Mouse (Mus musculus) gastrocnemius, postnatal 10 days (tissue): ENCODE measurements around the gene D630045J12Rik. TPM values are rescaled to one million over a fixed set of nuclear protein-coding genes. Genes with fewer than 3 reads are reported as not detected.

Experiments used
- DNase-seq: peaks from one replicate; pipeline ENCODE4 v3.0.0; 2021; ENCODE audit warnings: mixed read lengths
- total RNA-seq, 2 experiments: library from RNA; stranded (reverse); gene quantifications; 2 replicates each; pipeline ENCODE4 v1.2.3; 2021

D630045J12Rik gene
- total RNA-seq, 2 experiments from 2014 or later, result 1.6 to 3.0 TPM

DNA sequence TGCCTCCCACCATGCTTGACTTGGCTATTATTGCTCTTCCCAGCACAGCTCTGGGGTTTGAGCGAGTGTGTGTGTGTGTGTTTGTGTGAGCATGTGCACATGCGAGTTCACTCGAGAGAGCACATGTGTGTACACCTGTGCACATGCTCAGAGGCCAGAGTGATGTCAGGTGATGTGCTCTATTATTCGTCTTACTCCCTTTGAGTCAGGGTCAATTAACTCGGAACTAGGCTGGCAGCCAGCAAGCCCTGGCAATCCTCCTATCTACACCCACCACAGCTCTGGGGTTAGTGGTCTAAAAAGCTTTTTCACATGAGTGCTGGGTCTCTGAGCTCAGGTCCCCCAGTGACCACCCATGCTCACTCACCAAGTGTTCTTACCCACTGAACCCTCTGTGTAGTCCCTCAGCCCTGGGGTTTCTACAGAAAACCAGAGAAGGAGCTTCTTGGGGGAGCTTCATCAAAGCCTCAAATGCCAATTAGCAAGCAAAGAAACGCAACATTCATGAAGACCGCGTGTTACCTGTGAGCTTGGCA, 11.4 kb downstream of the D630045J12Rik start:
- no peak for DNase-seq

DNA sequence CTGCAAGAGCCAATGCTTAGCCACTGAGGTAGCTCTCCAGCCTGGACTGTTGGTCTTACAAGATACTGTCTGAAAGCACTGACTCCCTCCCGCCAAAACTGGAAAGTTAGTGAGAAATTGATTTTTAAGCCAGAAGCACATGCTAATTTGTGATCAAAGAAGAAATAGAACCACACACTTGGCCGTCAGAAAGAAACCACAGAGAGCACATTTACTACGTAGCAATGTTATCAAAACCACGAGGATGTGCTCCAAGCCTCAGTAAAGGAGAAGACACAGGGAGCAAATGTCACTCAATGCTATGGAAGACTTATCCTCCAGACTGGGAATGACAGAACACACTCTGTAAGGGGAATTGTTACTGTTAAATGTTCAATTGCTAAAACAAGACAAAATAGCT, 12.3 kb downstream of the D630045J12Rik start:
- no peak for DNase-seq

DNA sequence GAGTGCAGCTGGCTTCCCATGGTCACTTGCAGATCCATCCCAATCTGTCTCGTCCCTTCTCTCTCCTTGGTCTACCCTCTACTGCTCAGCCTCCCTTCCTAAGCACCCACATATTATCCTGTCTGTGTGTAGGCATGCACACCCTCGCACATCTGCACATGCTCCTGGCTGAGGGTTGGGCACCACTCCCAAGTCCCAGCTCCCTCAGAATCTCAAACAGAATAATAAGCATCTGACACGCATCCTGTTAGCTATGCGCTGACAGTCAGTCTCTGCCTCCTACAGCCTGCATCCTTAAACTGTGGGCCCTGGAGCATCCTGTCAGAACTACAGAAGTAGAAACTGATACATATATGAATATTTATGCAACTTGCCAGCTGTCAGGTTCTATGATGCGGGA, 13.2 kb downstream of the D630045J12Rik start:
- DNase-seq, result no peak

DNA sequence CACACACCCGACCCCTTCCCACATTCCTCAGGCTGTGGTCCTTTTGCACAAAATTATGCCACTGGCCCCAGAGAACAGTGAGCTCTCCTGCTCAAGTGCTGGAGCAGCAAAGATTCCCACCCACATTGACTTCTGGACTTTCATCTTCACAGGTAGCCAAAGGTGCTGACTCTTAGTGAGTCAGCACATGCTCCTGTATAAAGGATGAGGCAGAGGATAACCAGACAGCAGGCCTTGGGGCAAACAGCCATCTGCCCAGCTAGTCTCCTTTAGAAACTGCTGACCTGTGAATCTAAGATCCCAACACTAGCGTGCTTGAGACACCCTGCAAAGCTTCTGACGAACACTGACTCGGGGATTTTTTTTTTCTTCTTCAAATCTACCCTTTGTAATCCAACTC, 15.4 kb downstream of the D630045J12Rik start:
- DNase-seq, result no peak

DNA sequence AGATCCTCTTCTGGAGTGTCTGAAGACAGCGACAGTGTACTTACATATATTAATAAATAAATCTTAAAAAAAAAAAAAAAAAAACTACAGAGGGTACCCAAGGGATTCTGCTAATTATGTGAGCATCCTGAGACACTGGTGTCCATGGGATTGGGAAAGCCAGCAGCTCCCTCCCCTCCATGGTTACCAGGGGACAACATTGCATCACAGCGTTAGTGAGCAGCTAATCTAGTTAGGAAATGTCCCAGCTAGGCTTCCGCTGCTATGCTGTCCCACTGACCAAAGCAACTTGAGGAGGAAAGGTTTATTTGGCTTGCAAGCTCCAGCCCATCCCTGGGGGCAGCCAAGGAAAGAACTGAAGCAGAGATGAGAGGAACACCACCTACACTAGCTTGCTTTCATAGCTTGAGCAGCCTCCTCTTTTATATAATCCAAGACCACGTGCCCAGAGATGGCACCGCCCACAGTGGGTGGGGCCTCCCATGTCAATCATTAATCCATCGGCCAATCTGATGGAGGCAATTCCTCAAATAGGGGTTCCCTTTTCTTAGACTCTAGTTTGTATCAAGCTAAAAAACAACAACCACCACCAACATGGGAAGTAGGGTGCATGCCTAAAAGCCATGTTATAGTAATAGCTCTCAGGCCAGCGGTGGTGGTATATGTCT, 17.7 kb downstream of the D630045J12Rik start:
- no peak for DNase-seq

DNA sequence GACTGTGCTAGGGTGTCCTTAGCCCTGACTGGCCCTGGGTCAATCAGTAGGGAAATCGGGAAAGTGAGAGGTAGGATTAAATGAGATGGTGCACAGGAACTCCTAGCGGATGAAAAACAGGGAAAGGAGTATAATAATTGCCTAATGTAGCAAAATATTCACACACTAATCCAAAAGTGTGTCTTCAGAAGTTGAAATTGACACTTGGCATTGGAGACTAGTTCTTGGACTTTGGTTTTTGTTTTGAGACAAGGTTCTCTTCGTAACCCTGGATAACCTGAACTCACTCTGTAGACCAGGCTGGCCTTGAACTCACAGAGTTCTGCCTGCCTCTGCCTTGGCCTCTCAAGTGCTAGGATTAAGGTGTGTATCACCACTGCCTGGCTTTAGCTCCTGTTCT, 20.0 kb downstream of the D630045J12Rik start:
- DNase-seq, result no peak

DNA sequence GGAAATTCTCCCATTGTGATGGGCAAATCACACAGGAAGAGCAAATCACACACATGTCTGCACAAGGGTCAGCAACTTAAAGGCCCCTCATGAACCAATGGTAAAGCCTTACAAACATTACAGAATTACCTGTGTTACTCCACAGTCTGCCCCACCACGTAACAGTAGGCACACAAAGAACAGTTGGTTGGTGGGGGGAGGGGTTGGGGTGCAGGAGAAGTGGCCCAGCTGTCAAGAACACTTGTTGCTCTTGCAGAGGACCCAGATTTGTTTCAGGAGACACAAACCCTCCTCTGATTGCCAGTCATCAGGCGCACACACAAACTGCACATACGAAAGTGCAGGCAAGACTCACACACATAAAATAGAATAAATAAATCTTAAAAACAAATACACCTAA, 20.9 kb downstream of the D630045J12Rik start:
- DNase-seq, result no peak

DNA sequence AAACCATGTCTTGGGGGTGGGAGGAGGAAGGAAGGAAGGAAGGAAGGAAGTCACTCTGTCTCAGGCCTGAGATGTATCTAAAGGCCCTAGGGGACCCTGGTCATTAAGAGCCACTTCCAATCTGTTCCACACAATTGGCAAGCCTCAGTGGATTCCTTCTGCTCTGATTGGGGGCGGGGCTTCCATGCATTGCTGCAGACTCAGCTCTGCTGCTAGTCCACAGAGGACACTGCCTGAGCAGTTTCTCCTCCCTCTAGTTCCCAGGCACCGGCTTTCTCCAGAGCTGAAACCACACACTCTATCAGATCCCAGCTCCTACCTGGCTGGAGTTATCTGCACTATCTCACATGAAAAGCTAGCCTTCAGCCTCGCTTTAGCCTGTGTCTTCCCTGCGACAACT, 21.8 kb downstream of the D630045J12Rik start:
- DNase-seq, result no peak

DNA sequence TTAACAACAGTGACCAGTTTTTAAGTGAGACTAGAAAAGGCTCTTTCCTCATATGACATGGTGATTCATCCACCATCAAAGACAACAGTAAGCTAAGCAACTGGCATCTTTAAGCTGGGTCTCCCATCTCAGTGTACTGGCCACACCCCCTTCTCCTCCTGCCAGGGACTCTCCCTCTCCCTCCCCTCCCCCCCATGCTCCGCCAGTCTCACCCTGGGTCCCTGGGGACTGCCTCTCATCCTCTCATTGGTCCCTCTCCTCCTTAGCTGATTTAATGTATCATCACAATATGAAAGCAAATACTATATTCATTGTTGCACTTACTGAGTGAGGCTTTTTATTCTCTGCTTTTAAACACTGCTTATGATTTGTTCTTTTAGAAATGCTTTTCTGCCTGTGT, 29.7 kb downstream of the D630045J12Rik start:
- no peak for DNase-seq

DNA sequence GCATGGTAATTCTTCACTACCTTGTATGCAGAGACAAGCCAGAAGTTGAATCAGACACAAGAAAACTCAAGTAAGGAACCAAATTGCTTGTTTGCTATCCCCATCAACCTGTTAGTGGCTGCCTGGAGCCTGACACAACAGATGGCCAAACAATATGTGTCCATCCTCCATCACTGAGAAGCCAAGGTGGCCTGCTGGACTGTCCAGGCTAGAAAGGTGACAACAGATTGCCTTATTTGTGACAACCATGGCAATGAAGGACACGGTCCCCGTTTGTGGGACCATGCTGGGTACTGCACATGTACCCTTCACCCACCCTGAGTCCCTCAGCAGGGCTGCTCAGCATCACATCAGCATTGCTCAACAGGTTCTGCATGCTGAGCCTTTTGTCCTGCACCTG, 34.5 kb downstream of the D630045J12Rik start:
- no peak for DNase-seq

DNA sequence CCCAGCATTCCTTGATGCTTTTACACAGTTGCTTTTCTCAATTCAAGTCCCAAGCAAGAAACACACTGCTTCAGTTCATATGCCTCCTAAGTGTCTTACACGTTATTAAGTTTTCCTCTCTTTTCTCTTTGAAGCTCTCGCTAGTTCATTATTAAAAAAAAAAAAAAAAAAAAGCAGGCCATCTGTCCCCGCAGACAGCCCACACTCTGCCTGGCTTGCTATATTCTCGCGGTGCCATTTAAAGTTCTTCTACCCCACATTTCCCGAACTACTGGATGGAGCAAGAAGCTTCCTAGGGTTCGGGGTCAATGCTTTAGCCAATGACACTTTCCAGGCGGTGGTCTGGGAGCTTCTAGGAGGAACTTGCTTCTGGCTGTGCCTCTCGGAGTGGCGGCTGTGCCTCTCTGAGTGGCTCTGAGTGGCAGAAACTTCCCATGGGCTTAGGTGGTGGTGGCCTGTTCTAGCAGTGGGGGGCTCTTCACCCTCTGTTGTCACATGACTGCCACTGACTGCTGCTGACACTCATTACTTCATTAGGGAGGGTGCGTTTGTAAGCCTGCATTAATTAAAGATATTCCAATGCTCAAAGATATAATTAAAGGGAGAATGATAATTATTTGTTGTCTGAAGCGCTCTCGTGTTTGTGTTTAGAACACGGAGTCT, 38.2 kb downstream of the D630045J12Rik start:
- DNase-seq, result no peak

DNA sequence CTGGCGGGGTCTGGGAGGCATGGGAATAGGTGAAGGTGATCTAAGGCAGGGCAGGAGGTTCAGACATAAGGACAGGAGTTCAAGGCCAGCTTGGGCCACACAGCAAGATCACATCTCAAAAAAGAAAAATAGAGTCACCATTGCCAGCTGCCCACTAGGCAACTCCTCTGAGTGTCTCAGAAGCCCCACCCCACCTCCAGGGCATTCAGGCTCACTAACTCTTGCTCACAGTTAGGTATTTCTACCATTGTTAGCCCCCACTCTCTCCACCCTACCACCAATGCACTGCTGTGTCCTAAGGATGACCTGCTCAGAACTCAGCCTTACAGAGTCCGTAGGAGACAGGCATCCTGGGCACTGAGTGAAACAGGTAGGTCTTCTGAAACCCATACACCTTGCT, 46.2 kb downstream of the D630045J12Rik start:
- no peak for DNase-seq

DNA sequence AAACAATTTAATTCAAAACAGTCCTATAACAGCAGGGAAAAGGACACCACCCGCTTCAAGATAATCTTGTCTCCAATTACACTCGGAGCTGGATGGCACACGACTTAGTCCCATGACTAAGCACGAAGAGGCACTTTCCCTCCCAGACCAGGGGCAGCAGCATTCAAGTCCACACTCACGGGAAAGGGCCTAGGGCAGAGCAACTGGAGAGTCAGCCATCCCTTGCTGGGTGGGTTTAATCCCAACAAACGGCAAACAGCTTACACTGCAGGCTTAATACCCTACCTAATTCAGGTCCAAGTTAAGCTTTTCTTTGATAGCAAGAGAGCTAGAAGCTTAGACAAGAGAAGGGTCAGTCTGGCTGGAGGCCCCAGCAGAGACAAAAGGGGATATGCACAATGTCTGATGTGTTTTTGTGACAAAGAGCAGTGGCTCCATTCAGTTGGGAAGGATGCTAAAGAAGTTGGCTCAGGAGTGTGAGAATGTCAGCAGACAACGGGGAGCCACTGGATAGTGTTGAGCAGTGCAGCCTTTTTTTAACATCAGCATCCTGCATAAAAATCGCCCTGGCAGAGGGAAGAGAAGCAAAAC, 46.8 kb downstream of the D630045J12Rik start:
- DNase-seq, result no peak

DNA sequence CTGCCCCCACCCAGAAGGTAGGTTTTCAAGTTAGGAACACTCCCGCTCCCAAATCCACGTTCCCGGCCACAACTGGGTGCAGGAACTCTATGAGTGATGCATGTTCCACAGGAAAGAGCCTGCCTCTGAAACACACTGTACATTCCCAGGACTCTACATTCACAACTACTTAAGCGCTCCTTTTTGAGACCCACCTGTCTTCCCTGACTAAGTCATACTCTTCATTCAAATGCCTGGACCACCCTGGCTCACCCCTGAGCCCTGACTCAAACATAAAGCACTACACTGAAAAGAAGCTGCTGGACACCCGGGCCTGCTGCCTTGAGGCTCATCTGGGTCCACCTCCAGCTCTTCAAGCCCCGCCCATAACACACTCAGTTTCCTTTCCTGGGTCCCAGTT, 48.4 kb downstream of the D630045J12Rik start:
- no peak for DNase-seq

DNA sequence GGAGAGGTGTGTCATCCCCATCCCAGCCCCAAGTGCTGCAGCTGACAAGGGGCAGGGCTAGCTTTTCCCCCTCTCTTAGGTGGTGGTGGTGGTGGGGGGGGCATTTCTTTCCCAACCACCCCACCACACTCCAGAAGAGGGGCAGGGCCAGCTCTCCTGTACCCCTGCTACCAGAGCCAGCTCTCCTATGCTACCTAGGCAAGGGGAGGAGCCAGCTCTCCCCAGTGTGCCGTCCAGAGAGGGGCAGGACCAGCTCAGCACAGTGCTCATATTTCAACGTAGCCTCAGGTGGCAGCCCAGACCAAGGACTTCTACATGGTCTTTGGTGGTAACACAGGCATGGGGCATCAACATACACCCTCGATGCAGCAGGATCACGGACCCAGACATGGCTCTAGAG, 50.0 kb downstream of the D630045J12Rik start:
- DNase-seq, result no peak

DNA sequence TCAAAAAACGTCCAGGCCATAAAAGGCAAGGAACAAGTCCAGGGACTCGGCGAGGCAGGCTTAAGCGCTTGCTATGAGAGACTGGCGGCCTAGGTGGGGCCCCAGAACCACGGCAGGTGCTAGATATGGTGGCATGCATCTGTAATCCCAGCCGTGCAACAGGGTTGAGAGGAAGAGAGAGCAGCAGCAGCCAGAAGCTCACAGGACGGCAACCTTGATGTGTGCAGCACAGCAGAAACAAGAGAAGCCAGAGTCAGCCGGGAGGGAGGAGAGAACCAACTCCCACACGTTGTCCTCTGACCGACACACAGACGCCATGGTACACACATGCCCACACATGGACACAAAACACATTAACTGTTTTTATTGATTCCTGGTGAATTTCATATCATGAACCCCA, 51.0 kb downstream of the D630045J12Rik start:
- no peak for DNase-seq

DNA sequence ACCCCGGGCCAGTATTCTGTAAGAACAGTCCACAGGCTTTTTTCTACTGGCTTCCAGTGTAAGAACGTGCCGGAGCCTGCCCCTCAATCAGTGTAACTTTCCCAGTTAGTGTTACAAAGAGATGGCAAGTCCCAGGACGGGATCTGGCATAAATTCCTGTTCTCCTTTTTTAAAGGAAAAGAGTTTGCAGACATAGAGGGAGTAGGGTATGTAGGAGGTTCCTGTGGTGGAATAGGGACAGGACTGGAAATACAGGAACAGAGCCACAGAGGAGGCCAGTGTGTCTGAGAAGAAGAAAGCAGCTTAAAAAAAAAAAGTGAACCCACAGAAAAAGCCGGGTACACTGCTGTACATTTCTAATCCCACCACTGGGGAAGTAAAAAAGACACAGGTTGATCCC, 52.3 kb downstream of the D630045J12Rik start:
- DNase-seq, result no peak

DNA sequence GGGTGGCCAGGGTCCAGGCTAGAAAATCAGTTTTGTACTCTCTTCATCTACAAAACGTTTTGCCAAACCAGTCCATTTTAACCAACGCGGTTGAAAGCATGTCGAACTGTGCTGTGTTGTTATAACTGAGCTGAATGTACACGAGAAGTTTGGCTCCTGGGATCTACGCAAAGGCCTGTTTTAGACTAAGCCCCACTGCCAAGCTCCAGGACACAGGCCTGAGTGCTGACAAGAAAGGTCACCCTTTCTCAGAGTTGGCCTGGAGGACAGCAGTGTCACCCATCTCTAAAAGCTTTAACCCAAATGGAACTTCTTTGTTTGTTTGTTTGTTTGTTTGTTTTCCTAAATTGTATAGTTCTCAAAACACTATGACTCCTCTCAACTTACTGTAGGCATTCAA, 54.2 kb downstream of the D630045J12Rik start:
- DNase-seq, result no peak

DNA sequence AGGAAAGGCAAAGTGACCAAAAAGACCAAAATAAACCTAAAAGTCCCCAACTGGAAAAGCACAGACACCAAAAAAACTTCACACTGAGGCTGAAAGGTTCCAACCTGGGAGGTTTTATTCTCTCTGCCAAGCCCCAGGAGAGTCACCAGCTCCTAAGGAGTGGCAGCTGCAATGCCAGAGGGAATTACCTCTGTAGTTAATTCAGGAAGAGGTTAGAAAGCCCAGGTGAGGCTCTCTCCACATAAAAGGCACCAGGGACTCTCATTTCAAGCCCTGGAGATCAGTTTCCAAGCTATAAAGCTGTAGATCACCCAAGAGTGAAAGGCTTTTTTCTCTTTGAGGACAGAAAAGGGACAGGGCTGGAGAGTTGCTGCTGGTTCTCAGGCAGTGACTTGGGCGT, 55.1 kb downstream of the D630045J12Rik start:
- DNase-seq, result no peak

DNA sequence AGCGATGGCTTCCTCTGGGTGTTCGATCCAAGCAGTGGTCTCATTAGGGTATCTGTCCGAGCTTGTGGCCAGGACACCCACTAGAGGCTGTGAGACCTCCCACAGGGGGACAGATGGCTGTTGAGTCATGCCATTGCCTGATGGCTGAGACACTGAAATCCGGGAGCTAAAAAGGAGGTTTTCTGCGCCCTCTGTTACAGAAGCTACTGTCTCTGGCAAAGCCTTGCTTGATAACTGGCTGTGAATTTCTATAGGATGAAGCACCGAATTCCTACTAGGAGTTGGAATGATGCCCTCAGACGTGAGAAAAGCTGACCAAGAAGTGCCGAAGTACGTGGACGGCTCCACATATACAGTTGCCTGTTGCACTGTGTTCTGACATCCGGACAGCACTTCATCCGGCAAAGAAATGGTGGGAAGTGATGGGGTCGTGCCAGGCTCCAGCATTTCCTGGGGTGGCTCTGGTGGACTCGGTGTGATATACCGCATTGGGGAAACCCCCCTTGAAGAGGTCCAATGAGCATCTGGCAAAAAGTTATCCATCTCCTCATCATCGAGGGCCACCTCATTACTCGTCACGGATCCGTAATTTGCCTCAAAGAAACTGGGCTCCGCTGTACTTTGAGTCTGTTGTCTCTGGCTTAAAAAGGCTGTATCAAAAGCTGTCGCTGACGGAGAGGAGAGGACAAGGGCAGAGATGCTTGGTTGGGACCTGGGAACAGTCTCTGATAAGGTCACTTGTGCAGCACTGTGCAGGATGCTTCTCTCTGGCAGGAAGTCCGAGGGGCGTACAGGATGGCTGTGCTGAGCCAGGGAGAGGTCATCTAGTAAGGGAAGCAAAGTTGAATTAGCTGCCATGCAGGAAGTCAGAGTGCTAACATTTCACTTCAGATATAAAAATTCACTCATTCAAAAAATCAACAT, 57.3 kb downstream of the D630045J12Rik start:
- no peak for DNase-seq

DNA sequence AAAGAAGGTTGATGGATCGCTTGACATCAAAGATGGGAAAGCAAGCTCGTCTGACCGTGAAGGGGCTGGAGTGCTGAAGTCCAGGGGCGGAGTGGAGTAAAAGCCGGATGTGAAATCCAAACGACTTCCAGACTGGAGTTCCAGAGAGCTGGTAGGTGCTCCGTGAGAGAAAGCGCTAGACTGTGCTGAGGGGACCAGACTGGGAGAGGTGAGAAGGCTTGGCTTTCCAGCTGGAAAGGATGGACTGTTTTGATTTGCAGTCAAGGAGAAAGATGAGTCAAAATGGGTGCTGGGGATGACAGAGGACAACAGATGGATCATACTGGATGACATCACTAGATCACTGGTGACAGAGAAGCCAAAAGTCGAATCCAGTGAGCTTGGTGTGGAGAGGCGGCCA, 58.5 kb downstream of the D630045J12Rik start:
- DNase-seq, result no peak

DNA sequence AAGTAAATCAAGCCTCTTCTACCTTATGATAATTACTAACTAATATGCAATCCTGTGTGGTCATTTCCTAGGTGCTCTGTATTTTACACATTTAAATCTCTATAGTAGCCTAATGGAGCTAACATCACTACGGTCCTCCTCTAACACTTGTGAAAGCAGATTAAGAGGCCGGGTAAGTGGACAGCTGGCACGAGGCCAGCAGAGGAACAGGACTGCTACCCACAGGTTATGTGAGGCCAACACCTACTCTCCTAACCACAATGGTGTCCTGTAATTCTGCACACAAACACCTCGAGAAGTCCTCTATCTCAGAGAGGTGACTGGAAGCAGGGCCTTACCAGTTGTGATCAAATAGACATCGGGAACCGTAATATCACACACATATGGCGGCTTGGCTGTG, 59.8 kb downstream of the D630045J12Rik start:
- no peak for DNase-seq

DNA sequence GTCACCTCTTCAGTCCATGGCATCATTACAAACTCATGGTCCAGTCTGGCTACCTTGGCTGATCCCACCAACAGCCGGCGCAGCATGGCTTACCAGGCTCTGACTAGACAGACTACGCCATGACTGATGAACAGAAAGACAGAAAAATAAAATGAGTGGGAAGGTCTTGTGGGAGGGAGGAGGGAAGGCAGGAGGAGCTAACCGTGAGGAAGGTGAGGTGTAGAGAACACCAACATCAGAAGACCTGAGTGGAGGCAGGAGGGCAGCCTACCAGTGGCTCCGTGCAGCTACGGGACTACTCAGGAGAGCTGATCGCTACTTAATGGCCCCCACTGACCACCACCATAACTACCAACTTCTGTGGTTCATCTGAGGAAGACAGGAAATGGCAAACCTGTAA, 60.9 kb downstream of the D630045J12Rik start:
- DNase-seq, result no peak
